Mouse (Mus musculus) embryonic fibroblast, embryonic 13.5 days (primary cell): ENCODE results near the gene Babam2. TPM values are rescaled to one million over a fixed set of nuclear protein-coding genes. Genes with fewer than 3 reads are reported as not detected.

Experiments
- H3K27ac ChIP-seq: 2 replicates; pipeline ENCODE4 v1.5.1; 2012; ENCODE audit warnings: low read length, control low read depth, inconsistent platforms; ENCODE audit not compliant: insufficient read depth
- H3K4me1 ChIP-seq: 2 replicates; pipeline ENCODE4 v1.6.1; 2011; ENCODE audit warnings: low read length; ENCODE audit not compliant: control insufficient read depth, insufficient read depth
- H3K4me3 ChIP-seq: 2 replicates; pipeline ENCODE4 v1.5.1; 2011; ENCODE audit warnings: mild to moderate bottlenecking, control low read depth, low read length; ENCODE audit not compliant: insufficient read depth
- CTCF ChIP-seq: IDR thresholded peaks from 2 replicates; pipeline ENCODE4 v1.5.1; 2011; ENCODE audit warnings: mild to moderate bottlenecking, control low read depth, low read length, moderate library complexity, borderline replicate concordance; ENCODE audit not compliant: insufficient read depth
- POLR2A ChIP-seq: IDR thresholded peaks from 2 replicates; pipeline ENCODE4 v1.6.1; 2011; ENCODE audit warnings: low read depth, mild to moderate bottlenecking, control low read depth, low read length, moderate library complexity
- polyA plus RNA-seq: library from polyadenylated mRNA; stranded (reverse); fragments of >200 nt; gene quantifications from 2 replicates; pipeline ENCODE4 v1.2.4, GENCODE M21; 2011; ENCODE audit warnings: low read depth; ENCODE audit not compliant: missing spikeins, insufficient read length

Babam2 gene
- polyA plus RNA-seq, 1 experiment, result 68.7 TPM

- no peak overlapping the region for H3K27ac ChIP-seq
- H3K4me3 ChIP-seq, result no peak overlapping the region
- TF ChIP-seq CTCF, result no peak
- no peak for TF ChIP-seq POLR2A
- H3K4me1 ChIP-seq, result no peaks in the 10 kb centered on the region
These were observed 15.2 kb upstream of the Babam2 start for GRCm38 (mm10) chr5:31682305-31682704.

- H3K27ac ChIP-seq, result no peak overlapping the region
These were observed 11.4 kb upstream of the Babam2 start for GRCm38 (mm10) chr5:31686040-31686439.

GRCm38 (mm10) chr5:31687972-31688371 lies 9.5 kb upstream of the Babam2 start:
- no peaks in the 10 kb centered on the region; the same call in 1 of the 2 replicates for H3K4me1 ChIP-seq
- H3K4me3 ChIP-seq, result no peak overlapping the region
- no peak overlapping the region for H3K27ac ChIP-seq
- TF ChIP-seq POLR2A (no peak), CTCF (no peak)

More at GRCm38 (mm10) chr5:31686040-31686439, 11.4 kb upstream of the Babam2 start:
- H3K4me1 ChIP-seq, result no peaks in the 10 kb centered on the region
- H3K4me3 ChIP-seq, result no peak overlapping the region
- TF ChIP-seq POLR2A (no peak), CTCF (no peak)

GRCm38 (mm10) chr5:31693191-31693590 lies 4.3 kb upstream of the Babam2 start:
- Histone ChIP-seq H3K4me1 (peaks cover 4% of the 10 kb centered on the region; the same call in 1 of the 2 replicates), H3K27ac (peak overlapping the region; percentile 72), H3K4me3 (no peak overlapping the region)
- TF ChIP-seq CTCF (no peak), POLR2A (no peak)

GRCm38 (mm10) chr5:31696971-31697643 lies 377 bp upstream of the Babam2 start, which contains the start of gene Rbks:
TSS of gene Rbks (minus strand) at chr5:31697627.
- H3K4me1 ChIP-seq, result peaks cover 6% of the 10 kb centered on the region
- peak within 1 kb of the TSS; percentile 94 for H3K27ac ChIP-seq
- peak within 1 kb of the TSS; percentile 56 for H3K4me3 ChIP-seq
- TF ChIP-seq CTCF (no peak), POLR2A (0 out of 2 replicates have a peak, but pooled peaks have one; percentile 42)

- Histone ChIP-seq H3K4me3 (peak overlapping the region; percentile 51), H3K27ac (peak overlapping the region; percentile 94), H3K4me1 (peaks cover 6% of the 10 kb centered on the region)
- TF ChIP-seq CTCF (no peak), POLR2A (peak; percentile 64)
These were observed 828 bp downstream of the Babam2 start for GRCm38 (mm10) chr5:31698297-31698726.

GRCm38 (mm10) chr5:31698931-31699330 lies 1.4 kb downstream of the Babam2 start:
- TF ChIP-seq POLR2A (no peak), CTCF (no peak)
- peak overlapping the region; percentile 94 for H3K27ac ChIP-seq
- H3K4me1 ChIP-seq, result peaks cover 6% of the 10 kb centered on the region
- H3K4me3 ChIP-seq, result no peak overlapping the region

GRCm38 (mm10) chr5:31699397-31699796 lies 1.9 kb downstream of the Babam2 start:
- Histone ChIP-seq H3K4me1 (peaks cover 6% of the 10 kb centered on the region), H3K27ac (peak overlapping the region; percentile 94), H3K4me3 (no peak overlapping the region)
- TF ChIP-seq CTCF (no peak), POLR2A (no peak)

GRCm38 (mm10) chr5:31704971-31705370 lies 7.5 kb downstream of the Babam2 start:
- Histone ChIP-seq H3K4me1 (no peaks in the 10 kb centered on the region), H3K4me3 (no peak overlapping the region), H3K27ac (no peak overlapping the region)
- TF ChIP-seq POLR2A, result no peak
- TF ChIP-seq CTCF, result no peak

GRCm38 (mm10) chr5:31706826-31707225 lies 9.3 kb downstream of the Babam2 start:
- Histone ChIP-seq H3K27ac (no peak overlapping the region), H3K4me1 (no peaks in the 10 kb centered on the region), H3K4me3 (no peak overlapping the region)
- TF ChIP-seq POLR2A (no peak), CTCF (no peak)

- Histone ChIP-seq H3K4me1 (no peaks in the 10 kb centered on the region), H3K4me3 (no peak overlapping the region), H3K27ac (no peak overlapping the region)
- TF ChIP-seq CTCF (0 out of 2 replicates have a peak, but pooled peaks have one; percentile 15), POLR2A (no peak)
These were observed 11.9 kb downstream of the Babam2 start for GRCm38 (mm10) chr5:31709389-31709788.
